Mouse (Mus musculus): ENCODE results near the gene Cst6. TPM values are rescaled to one million over a fixed set of nuclear protein-coding genes. Genes with fewer than 3 reads are reported as not detected.

Cst6 gene
- polyA plus RNA-seq, 1 experiment from 2014 or later = 33.1 TPM

DNA sequence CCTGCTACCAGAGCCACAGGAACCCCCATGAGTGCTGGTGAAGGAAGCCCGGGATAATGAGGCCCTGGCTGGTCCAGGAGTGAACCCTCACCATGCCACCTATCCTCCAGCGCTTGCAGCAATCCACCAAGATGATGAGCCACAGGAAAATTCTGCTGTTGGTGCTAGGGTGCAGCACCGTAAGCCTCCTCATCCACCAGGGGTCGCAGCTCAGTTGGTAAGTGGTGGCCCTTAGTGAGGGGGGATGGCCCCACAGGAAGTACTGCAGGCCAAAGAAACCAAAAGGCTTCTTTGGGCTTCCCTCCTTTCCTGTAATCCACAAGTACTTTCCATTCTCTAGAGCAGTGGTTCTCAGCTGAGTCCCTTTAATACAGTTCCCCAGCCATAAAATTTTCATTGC, 46.9 kb downstream of the Cst6 start:
- no peak for ATAC-seq
- Histone ChIP-seq H3K9ac (ENCODE audit: low read depth, low read length) (no peak overlapping the region), H3K27me3 (replicated peaks; ENCODE audit: control insufficient read depth, insufficient read depth, low read length) (peaks cover 2% of the 10 kb centered on the region; the same call in 1 of the 2 replicates), H3K27ac (ENCODE audit: low read length) (no peak overlapping the region), H3K4me2 (ENCODE audit: low read depth, low read length) (no peak overlapping the region), H3K9me3 (ENCODE audit: control insufficient read depth, low read length) (no peaks in the 10 kb centered on the region), H3K4me1 (ENCODE audit: control insufficient read depth, insufficient read depth, low read length) (peaks cover 8% of the 10 kb centered on the region; the same call in 1 of the 2 replicates), H3K36me3 (ENCODE audit: control insufficient read depth, insufficient read depth, low read length) (no peaks in the 10 kb centered on the region), H3K4me3 (ENCODE audit: low read length) (no peak overlapping the region)
- 13% methylated on average over 4 of the region's 4 CpGs for WGBS

DNA sequence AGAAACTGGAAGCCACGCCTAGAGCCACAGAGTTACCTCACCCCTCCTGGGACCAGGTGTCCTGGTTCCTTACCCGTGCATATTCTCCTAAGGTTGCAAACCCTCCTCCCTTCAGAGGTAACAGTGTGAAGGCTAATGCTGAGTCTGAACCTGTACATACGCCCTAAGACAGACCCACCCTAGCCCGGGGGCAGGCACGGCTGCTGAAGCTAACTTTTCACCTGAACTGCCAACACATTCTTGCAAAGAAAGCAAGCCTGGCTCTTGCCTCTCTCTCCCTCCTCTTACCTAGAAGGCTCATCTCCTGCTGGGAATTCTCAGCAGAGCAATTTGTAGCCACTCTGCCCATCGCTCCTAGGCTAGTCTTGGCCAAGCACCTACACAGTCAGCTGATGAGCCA, 48.8 kb downstream of the Cst6 start:
- Histone ChIP-seq H3K4me1 (ENCODE audit: control insufficient read depth, insufficient read depth, low read length) (peaks cover 4% of the 10 kb centered on the region; the same call in 1 of the 2 replicates), H3K9me3 (ENCODE audit: control insufficient read depth, low read length) (no peaks in the 10 kb centered on the region), H3K36me3 (ENCODE audit: control insufficient read depth, insufficient read depth, low read length) (no peaks in the 10 kb centered on the region), H3K4me3 (ENCODE audit: low read length) (no peak overlapping the region), H3K27me3 (replicated peaks; ENCODE audit: control insufficient read depth, insufficient read depth, low read length) (no peaks in the 10 kb centered on the region), H3K4me2 (ENCODE audit: low read depth, low read length) (no peak overlapping the region), H3K9ac (ENCODE audit: low read depth, low read length) (no peak overlapping the region), H3K27ac (ENCODE audit: low read length) (no peak overlapping the region)
- WGBS = 77% methylated on average over 6 of the region's 6 CpGs
- no peak for ATAC-seq

DNA sequence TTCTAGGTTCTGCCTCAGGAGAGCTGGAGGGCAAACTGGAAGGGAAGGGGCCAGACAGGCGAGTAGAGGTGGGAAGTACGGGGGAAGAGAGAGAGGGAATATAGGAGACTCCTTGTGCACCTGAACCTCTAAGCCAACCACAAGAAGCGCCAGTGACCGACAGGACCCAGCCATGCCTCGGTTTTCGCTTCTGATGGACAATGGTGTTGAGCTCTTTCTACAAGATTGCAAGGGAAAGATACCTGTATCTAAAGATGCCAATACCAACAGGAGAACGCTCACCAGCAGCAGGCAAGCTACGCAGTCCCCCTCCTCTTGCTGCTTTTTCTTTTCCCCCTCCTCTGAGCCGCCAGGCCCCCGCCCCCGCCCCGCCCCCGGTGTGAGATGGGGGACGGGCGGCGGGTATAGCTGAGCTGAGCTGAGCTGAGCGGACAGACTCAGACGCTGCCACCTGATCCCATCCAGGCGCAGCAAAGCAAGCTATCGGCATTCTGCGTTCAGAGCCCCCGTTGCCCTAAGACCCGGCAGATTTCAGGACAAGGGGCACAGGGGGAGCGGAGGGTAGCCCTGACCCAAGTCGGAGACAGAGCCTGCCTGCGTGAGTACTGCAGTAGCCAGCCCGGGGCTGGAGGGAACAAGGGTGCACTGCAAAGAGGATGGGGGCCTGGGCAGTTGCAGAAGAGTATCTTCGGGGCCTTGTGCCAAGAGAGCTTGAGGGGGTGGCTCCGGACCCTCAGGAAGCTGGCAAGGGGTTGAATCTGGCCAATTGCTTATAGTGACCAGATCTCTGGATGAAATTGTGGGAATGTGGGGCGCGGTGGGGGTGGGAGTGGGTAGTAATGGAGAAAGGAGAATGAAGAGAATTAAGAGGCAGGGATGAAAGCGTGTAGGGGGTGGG, 51.2 kb downstream of the Cst6 start, which contains the start of gene Gal3st3:
TSS of gene Gal3st3 (plus strand) at position 429 of the 898 bp plus-strand sequence.
- H3K4me3 ChIP-seq (ENCODE audit: low read length) = peak within 1 kb of the TSS; percentile 43
- peak within 1 kb of the TSS; percentile 60 for H3K9ac ChIP-seq (ENCODE audit: low read depth, low read length)
- H3K4me2 ChIP-seq (ENCODE audit: low read depth, low read length) = peak within 1 kb of the TSS; percentile 60
- H3K9me3 ChIP-seq (ENCODE audit: control insufficient read depth, low read length) = no peaks in the 10 kb centered on the region
- peaks cover 9% of the 10 kb centered on the region for H3K4me1 ChIP-seq (ENCODE audit: control insufficient read depth, insufficient read depth, low read length)
- H3K36me3 ChIP-seq (ENCODE audit: control insufficient read depth, insufficient read depth, low read length) = no peaks in the 10 kb centered on the region
- H3K27me3 ChIP-seq (replicated peaks; ENCODE audit: control insufficient read depth, insufficient read depth, low read length) = no peaks in the 10 kb centered on the region
- H3K27ac ChIP-seq (ENCODE audit: low read length) = no peak within 1 kb of the TSS
- no peak for ATAC-seq
- WGBS = 12% methylated on average over 26 of the region's 32 CpGs

DNA sequence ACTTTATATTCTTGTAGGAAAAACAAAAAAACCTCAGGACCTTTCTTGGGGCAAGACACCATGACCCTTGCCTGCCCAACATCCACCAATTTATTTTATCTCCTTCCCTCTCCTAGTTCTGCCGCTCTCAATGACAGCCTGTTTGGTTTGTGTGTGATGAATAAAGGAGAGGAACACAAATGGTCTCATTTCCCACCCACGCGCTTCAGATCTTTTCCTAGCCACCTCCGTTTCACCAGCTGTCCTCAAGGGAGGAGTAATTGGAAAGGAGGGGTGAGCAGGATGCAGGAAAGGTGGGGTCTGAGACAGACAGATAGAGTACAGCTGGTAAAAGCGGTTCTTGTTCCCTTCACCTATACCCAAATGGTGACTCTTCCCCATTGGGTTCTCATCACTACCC, 52.7 kb downstream of the Cst6 start:
- H3K36me3 ChIP-seq (ENCODE audit: control insufficient read depth, insufficient read depth, low read length) = peaks cover 7% of the 10 kb centered on the region; the same call in 1 of the 2 replicates
- no peaks in the 10 kb centered on the region for H3K27me3 ChIP-seq (replicated peaks; ENCODE audit: control insufficient read depth, insufficient read depth, low read length)
- H3K9ac ChIP-seq (ENCODE audit: low read depth, low read length) = no peak overlapping the region
- H3K4me2 ChIP-seq (ENCODE audit: low read depth, low read length) = 0 out of 2 replicates have a peak overlapping the region, but pooled peaks have one; percentile 2
- WGBS = 60% methylated on average over 5 of the region's 5 CpGs
- H3K27ac ChIP-seq (ENCODE audit: low read length) = no peak overlapping the region
- H3K4me3 ChIP-seq (ENCODE audit: low read length) = no peak overlapping the region
- no peak for ATAC-seq
- H3K4me1 ChIP-seq (ENCODE audit: control insufficient read depth, insufficient read depth, low read length) = peaks cover 9% of the 10 kb centered on the region
- no peaks in the 10 kb centered on the region for H3K9me3 ChIP-seq (ENCODE audit: control insufficient read depth, low read length)

DNA sequence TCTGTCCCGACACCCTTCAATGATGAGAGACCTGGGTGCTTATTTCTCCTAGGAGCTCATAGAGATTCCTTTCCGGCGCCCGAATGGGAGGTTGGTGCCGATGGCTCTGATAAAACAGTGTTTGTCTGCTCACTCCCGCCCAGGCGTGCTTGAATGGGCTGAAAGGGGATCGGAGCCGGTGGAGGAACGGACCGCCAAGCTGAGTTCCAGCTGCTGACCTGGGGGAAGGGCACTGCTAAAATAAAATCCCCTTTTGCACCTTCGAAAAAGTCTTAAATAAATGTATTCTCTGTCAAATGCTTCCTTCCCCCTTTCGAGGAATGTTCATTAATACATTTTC, 53.7 kb downstream of the Cst6 start:
- Histone ChIP-seq H3K9me3 (ENCODE audit: control insufficient read depth, low read length) (no peaks in the 10 kb centered on the region), H3K27ac (ENCODE audit: low read length) (peak overlapping the region; percentile 87), H3K4me2 (ENCODE audit: low read depth, low read length) (peak overlapping the region; percentile 70), H3K36me3 (ENCODE audit: control insufficient read depth, insufficient read depth, low read length) (peaks cover 11% of the 10 kb centered on the region), H3K4me3 (ENCODE audit: low read length) (peak overlapping the region; percentile 72), H3K9ac (ENCODE audit: low read depth, low read length) (peak overlapping the region; percentile 76), H3K27me3 (replicated peaks; ENCODE audit: control insufficient read depth, insufficient read depth, low read length) (no peaks in the 10 kb centered on the region), H3K4me1 (ENCODE audit: control insufficient read depth, insufficient read depth, low read length) (peaks cover 9% of the 10 kb centered on the region)
- peak; percentile 53 for ATAC-seq
- WGBS = 5% methylated on average over 13 of the region's 13 CpGs

DNA sequence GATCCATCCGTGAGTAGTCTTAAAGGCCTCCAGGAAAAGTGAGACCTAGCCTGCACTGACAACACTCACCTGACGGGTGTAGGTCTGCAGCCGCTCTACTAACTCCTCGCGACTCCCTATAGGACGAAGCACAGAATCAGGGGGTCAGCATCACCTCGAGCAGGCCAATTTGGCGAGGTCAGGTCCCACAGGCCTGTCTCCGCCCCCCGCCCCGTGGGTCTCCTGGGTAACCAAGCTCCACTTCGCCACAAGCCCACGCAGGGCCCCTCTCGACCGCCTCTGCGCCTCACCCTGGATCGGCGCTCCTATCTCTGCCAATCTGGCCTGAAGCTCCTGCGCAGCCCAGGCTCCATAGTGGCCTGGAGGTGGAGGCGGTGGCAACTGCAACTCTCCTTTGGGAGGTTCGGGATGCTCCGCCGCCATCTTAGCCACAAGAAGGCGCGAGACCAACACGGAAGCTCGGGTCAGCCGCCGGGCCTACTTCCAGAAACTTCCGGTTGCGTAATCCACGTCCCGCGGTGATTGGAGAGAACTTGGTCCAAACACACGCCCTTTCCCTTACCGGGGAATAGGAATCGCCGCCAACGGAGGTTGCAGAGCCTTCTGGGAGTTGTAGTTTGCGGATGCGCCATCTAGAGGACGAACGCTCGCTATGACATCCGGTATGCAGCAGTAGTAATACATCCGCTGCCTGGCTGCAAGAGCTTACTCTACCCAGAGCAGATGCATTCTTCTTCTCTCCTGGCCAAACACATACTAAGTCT, 54.2 kb downstream of the Cst6 start, which contains the start of gene Sf3b2:
TSS of gene Sf3b2 (minus strand) at position 484 of the 764 bp plus-strand sequence.
- no peaks in the 10 kb centered on the region for H3K9me3 ChIP-seq (ENCODE audit: control insufficient read depth, low read length)
- peaks cover 15% of the 10 kb centered on the region for H3K36me3 ChIP-seq (ENCODE audit: control insufficient read depth, insufficient read depth, low read length)
- peak within 1 kb of the TSS; percentile 72 for H3K4me3 ChIP-seq (ENCODE audit: low read length)
- peak within 1 kb of the TSS; percentile 83 for H3K9ac ChIP-seq (ENCODE audit: low read depth, low read length)
- H3K4me2 ChIP-seq (ENCODE audit: low read depth, low read length) = peak within 1 kb of the TSS; percentile 85
- peaks cover 9% of the 10 kb centered on the region for H3K4me1 ChIP-seq (ENCODE audit: control insufficient read depth, insufficient read depth, low read length)
- ATAC-seq = peak; percentile 98
- 0% methylated on average over 46 of the region's 46 CpGs for WGBS
- peak within 1 kb of the TSS; percentile 87 for H3K27ac ChIP-seq (ENCODE audit: low read length)
- H3K27me3 ChIP-seq (replicated peaks; ENCODE audit: control insufficient read depth, insufficient read depth, low read length) = no peaks in the 10 kb centered on the region

Other genes with a start within 250 kb of the Cst6 start
- gene Rab1b, start 242.5 kb downstream of the Cst6 start, polyA plus RNA-seq (2015; fragmentation: Nextera tagmentation; extraction: Ambion mirVana) = 241 and 244 TPM in 2 replicates
- 12.7 and 13.6 TPM in 2 replicates for gene Klc2, start 231.0 kb downstream of the Cst6 start, polyA plus RNA-seq (2015; fragmentation: Nextera tagmentation; extraction: Ambion mirVana)
- 11.4 and 13.8 TPM in 2 replicates for gene Pacs1, start 76.5 kb downstream of the Cst6 start, polyA plus RNA-seq (2015; fragmentation: Nextera tagmentation; extraction: Ambion mirVana)
- gene Sf3b2, start 54.1 kb downstream of the Cst6 start, polyA plus RNA-seq (2015; fragmentation: Nextera tagmentation; extraction: Ambion mirVana) = 265 and 280 TPM in 2 replicates
- gene Gal3st3, start 51.2 kb downstream of the Cst6 start, polyA plus RNA-seq (2015; fragmentation: Nextera tagmentation; extraction: Ambion mirVana) = 1.5 and 1.9 TPM in 2 replicates
- gene Catsper1, start 13.8 kb downstream of the Cst6 start, polyA plus RNA-seq (2015; fragmentation: Nextera tagmentation; extraction: Ambion mirVana) = not detected in 2 replicates
- 60.1 and 62.7 TPM in 2 replicates for gene Eif1ad, start 17.2 kb upstream of the Cst6 start, polyA plus RNA-seq (2015; fragmentation: Nextera tagmentation; extraction: Ambion mirVana)
- gene Banf1, start 17.6 kb upstream of the Cst6 start, polyA plus RNA-seq (2015; fragmentation: Nextera tagmentation; extraction: Ambion mirVana) = 421 and 489 TPM in 2 replicates
- 60.2 and 65.6 TPM in 2 replicates for gene Sart1, start 39.1 kb upstream of the Cst6 start, polyA plus RNA-seq (2015; fragmentation: Nextera tagmentation; extraction: Ambion mirVana)
- gene Tsga10ip, start 53.0 kb upstream of the Cst6 start, polyA plus RNA-seq (2015; fragmentation: Nextera tagmentation; extraction: Ambion mirVana) = 5.9 and 6.3 TPM in 2 replicates
- 175 and 180 TPM in 2 replicates for gene Drap1, start 75.4 kb upstream of the Cst6 start, polyA plus RNA-seq (2015; fragmentation: Nextera tagmentation; extraction: Ambion mirVana)
- gene AI837181, start 75.6 kb upstream of the Cst6 start, polyA plus RNA-seq (2015; fragmentation: Nextera tagmentation; extraction: Ambion mirVana) = 10.2 and 16.8 TPM in 2 replicates
- gene Fosl1, start 98.0 kb upstream of the Cst6 start, polyA plus RNA-seq (2015; fragmentation: Nextera tagmentation; extraction: Ambion mirVana) = not detected in 2 replicates
- 5.0 and 5.4 TPM in 2 replicates for gene Ccdc85b, start 108.3 kb upstream of the Cst6 start, polyA plus RNA-seq (2015; fragmentation: Nextera tagmentation; extraction: Ambion mirVana)
- gene Fibp, start 111.0 kb upstream of the Cst6 start, polyA plus RNA-seq (2015; fragmentation: Nextera tagmentation; extraction: Ambion mirVana) = 102 and 106 TPM in 2 replicates
- gene Ctsw, start 118.9 kb upstream of the Cst6 start, polyA plus RNA-seq (2015; fragmentation: Nextera tagmentation; extraction: Ambion mirVana) = 1.7 and 2.8 TPM in 2 replicates
- 106 and 112 TPM in 2 replicates for gene Efemp2, start 124.4 kb upstream of the Cst6 start, polyA plus RNA-seq (2015; fragmentation: Nextera tagmentation; extraction: Ambion mirVana)
- 32.7 and 36.5 TPM in 2 replicates for gene Mus81, start 138.8 kb upstream of the Cst6 start, polyA plus RNA-seq (2015; fragmentation: Nextera tagmentation; extraction: Ambion mirVana)
- gene Cfl1, start 140.9 kb upstream of the Cst6 start, polyA plus RNA-seq (2015; fragmentation: Nextera tagmentation; extraction: Ambion mirVana) = 2,274 and 2,378 TPM in 2 replicates
- not detected in 2 replicates for gene 1700020D05Rik, start 154.2 kb upstream of the Cst6 start, polyA plus RNA-seq (2015; fragmentation: Nextera tagmentation; extraction: Ambion mirVana)
- gene Snx32, start 161.0 kb upstream of the Cst6 start, polyA plus RNA-seq (2015; fragmentation: Nextera tagmentation; extraction: Ambion mirVana) = 6.9 and 7.4 TPM in 2 replicates
- gene Ovol1, start 211.1 kb upstream of the Cst6 start, polyA plus RNA-seq (2015; fragmentation: Nextera tagmentation; extraction: Ambion mirVana) = 24.4 and 25.6 TPM in 2 replicates
- 10.3 and 10.8 TPM in 2 replicates for gene Ap5b1, start 218.5 kb upstream of the Cst6 start, polyA plus RNA-seq (2015; fragmentation: Nextera tagmentation; extraction: Ambion mirVana)